8 mouse cellular contexts compared by ENCODE assay signal in genomic region chr17:24426471-24427169, GRCm38 (mm10). TPM values are rescaled to one million over a fixed set of nuclear protein-coding genes. Genes with fewer than 3 reads are reported as not detected.
A peak's percentile ranks its signal among the peaks of the same experiment; 100 is the strongest.
DNase-seq lines count a peak whose midpoint lies in the region; ATAC-seq and TF ChIP-seq lines count a peak whose summit lies in the region.

Gene Eci1 (plus strand): TSS chr17:24426641.

- ATAC-seq in frontal cortex, adult (ENCODE audit: low TSS enrichment): peak; percentile 93
- ATAC-seq in lung, postnatal 0 days: peak; percentile 100

- peak within 1 kb of the TSS; percentile 77 for H3K4me3 ChIP-seq in hindbrain, embryonic 10.5 days
- H3K4me3 ChIP-seq in lung, postnatal 0 days (ENCODE audit: low read depth, low read length): peak within 1 kb of the TSS; percentile 65

- H3K27me3 ChIP-seq in hindbrain, embryonic 10.5 days (ENCODE audit: insufficient read depth, poor library complexity, severe bottlenecking): no peaks in the 10 kb centered on the region
- no peaks in the 10 kb centered on the region for H3K27me3 ChIP-seq in lung, postnatal 0 days (replicated peaks; ENCODE audit: insufficient read depth, low read length)

- peaks cover 16% of the 10 kb centered on the region for H3K4me1 ChIP-seq in hindbrain, embryonic 10.5 days (replicated peaks)
- no peaks in the 10 kb centered on the region; the same call in 1 of the 2 replicates for H3K4me1 ChIP-seq in lung, postnatal 0 days (ENCODE audit: insufficient read depth, low read depth, low read length)

- H3K4me2 ChIP-seq in lung, postnatal 0 days (replicated peaks; ENCODE audit: low read depth, low read length): peak within 1 kb of the TSS; percentile 64

- TF ChIP-seq CTCF in lung, postnatal 0 days (IDR thresholded peaks at IDR 0.05): no peak

- H3K36me3 ChIP-seq in hindbrain, embryonic 10.5 days: peaks cover 60% of the 10 kb centered on the region
- H3K36me3 ChIP-seq in lung, postnatal 0 days (ENCODE audit: insufficient read depth, low read length): 0 out of 2 replicates have a peak, but pooled peaks cover 5% of the 10 kb centered on the region

- under 1% methylated on average over 48 of the region's 48 CpGs for WGBS in hindbrain, embryonic 10.5 days
- WGBS in lung, postnatal 0 days: under 1% methylated on average over 42 of the region's 48 CpGs

- H3K27ac ChIP-seq in hindbrain, embryonic 10.5 days: peak within 1 kb of the TSS; percentile 96
- peak within 1 kb of the TSS; percentile 89 for H3K27ac ChIP-seq in lung, postnatal 0 days (ENCODE audit: low read length)

- no peak for TF ChIP-seq EP300 in lung, postnatal 0 days (IDR thresholded peaks at IDR 0.05)

- DNase-seq in MN1 (ENCODE audit: low spot score): peak; percentile 98
- DNase-seq in cerebellum, adult 9-10 months: peak; percentile 98
- DNase-seq in hindbrain, embryonic 10.5 days (ENCODE audit: low spot score): peak; percentile 95
- DNase-seq in layer of hippocampus, adult 9-11 months: peak; percentile 95
- DNase-seq in lung, postnatal 0 days (ENCODE audit: low spot score): peak; percentile 98
- DNase-seq in ovary, postnatal 14 days (ENCODE audit: low spot score): peak; percentile 91
- DNase-seq in thymus, postnatal 14 days: peak; percentile 64

- H3K9ac ChIP-seq in lung, postnatal 0 days (replicated peaks; ENCODE audit: low read depth): peak within 1 kb of the TSS; percentile 71

- no peaks in the 10 kb centered on the region for H3K9me3 ChIP-seq in hindbrain, embryonic 10.5 days
- no peaks in the 10 kb centered on the region for H3K9me3 ChIP-seq in lung, postnatal 0 days (ENCODE audit: low read length)

RNA-seq across cellular contexts. Expression of gene Eci1, which starts in this region (rescaled TPM):
- 74.9 and 77.3 TPM in 2 replicates for polyA plus RNA-seq in hindbrain, embryonic 10.5 days (2016; fragmentation: Nextera tagmentation; extraction: Ambion mirVana)
- polyA plus RNA-seq in lung, postnatal 0 days (2015; fragmentation: Nextera tagmentation; extraction: Ambion mirVana): 81.7 and 92.6 TPM in 2 replicates

Comparison
In these comparisons a context has a peak if more than half of its experiments do, and no peak if none do; other contexts are left out.
1. Peak in every context shown above with its lines: DNase-seq, ATAC-seq, H3K4me3 ChIP-seq and H3K27ac ChIP-seq.